Mouse (Mus musculus) cortical plate, adult 2 months (tissue): ENCODE results near the gene Arhgef18.

Experiments
- CTCF ChIP-seq: fragments of 200-500 bp; IDR thresholded peaks from 2 replicates; pipeline ENCODE4 v1.5.1; 2011; ENCODE audit warnings: mild to moderate bottlenecking, control low read depth, low read length; ENCODE audit not compliant: insufficient read depth; ENCODE audit errors: extremely low read depth
- POLR2A ChIP-seq: fragments of 200-500 bp; IDR thresholded peaks from 2 replicates; pipeline ENCODE4 v1.6.1; 2011; ENCODE audit warnings: mild to moderate bottlenecking, low read length, control low read depth; ENCODE audit not compliant: insufficient read depth; ENCODE audit errors: extremely low read depth

DNA sequence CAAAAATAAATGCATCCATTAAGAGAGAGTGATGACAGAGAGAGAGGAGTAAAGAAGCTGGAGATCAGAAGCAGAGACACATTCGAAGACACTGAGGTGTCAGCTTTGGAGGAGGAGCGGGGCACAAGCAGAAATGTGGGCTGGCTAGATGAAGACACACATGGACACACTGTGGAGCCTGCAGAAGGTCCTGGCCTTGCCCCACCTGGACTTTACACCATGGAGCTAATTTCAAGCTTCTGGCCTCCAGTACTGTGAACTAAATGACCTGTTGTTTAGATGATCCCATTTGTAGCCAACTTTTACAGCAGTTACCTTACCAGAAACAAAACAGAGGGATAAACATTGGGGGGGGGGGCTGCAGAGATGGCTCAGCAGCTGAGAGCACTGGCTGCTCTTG is 70.4 kb downstream of the Arhgef18 start:
- TF ChIP-seq POLR2A (no peak), CTCF (no peak)
